Mouse (Mus musculus) CH12.LX (cell line): ENCODE data around the gene Cage1. TPM values are rescaled to one million over a fixed set of nuclear protein-coding genes. Genes with fewer than 3 reads are reported as not detected.

Experiments used
- DNase-seq: peaks from one replicate; pipeline ENCODE4 v3.0.0-alpha.2; 2013; ENCODE audit errors: extremely low read depth
- H3K27ac ChIP-seq: 2 replicates; pipeline ENCODE4 v1.5.1; 2012; ENCODE audit warnings: low read depth, mild to moderate bottlenecking, control low read depth, moderate library complexity; ENCODE audit not compliant: insufficient read depth
- H3K27me3 ChIP-seq: replicated peaks from 2 replicates; pipeline ENCODE3; 2012; ENCODE audit warnings: inconsistent platforms
- H3K36me3 ChIP-seq, 2 experiments: replicated peaks in 1 of 2; 2 replicates each; pipeline versions ENCODE3 to v1.6.1; 2012; ENCODE audit warnings: inconsistent platforms in 1 of 2, low read length in 1 of 2, mild to moderate bottlenecking in 1 of 2, mixed read lengths in 1 of 2, moderate library complexity in 1 of 2; ENCODE audit not compliant: control insufficient read depth in 1 of 2, insufficient read depth in 1 of 2
- H3K4me1 ChIP-seq, 2 experiments: 2 replicates each; pipeline ENCODE4 v1.6.1; 2012; ENCODE audit warnings: inconsistent platforms in 1 of 2, moderate library complexity in 1 of 2; ENCODE audit not compliant: insufficient read depth in 2 of 2, control insufficient read depth in 1 of 2
- H3K4me2 ChIP-seq: 2 replicates; pipeline ENCODE4 v1.6.1; 2012; ENCODE audit warnings: low read depth, mild to moderate bottlenecking, control low read depth; ENCODE audit not compliant: poor library complexity, insufficient read depth, severe bottlenecking
- H3K4me3 ChIP-seq, 3 experiments: fragments of 150-350 bp in 1 of 3; sonication (generic) in 1 of 3; replicated peaks in 1 of 3; 2 replicates each; pipeline versions ENCODE3 to v1.5.1; 2011 to 2012; ENCODE audit warnings: low read depth in 2 of 3, low read length in 2 of 3, mild to moderate bottlenecking in 2 of 3, moderate library complexity in 2 of 3, control low read depth in 1 of 3, improper control_type of control experiment in 1 of 3, inconsistent platforms in 1 of 3, mixed read lengths in 1 of 3; ENCODE audit not compliant: poor library complexity in 1 of 3
- H3K79me2 ChIP-seq: replicated peaks from 2 replicates; pipeline ENCODE4 v1.6.1; 2012; ENCODE audit warnings: mild to moderate bottlenecking, moderate library complexity; ENCODE audit not compliant: control insufficient read depth, poor library complexity, insufficient read depth, severe bottlenecking; ENCODE audit errors: extremely low read depth
- H3K9ac ChIP-seq: 2 replicates; pipeline ENCODE4 v1.6.1; 2012; ENCODE audit warnings: low read depth, mild to moderate bottlenecking, control low read depth, moderate library complexity; ENCODE audit not compliant: insufficient read depth
- H3K9me3 ChIP-seq: replicated peaks from 2 replicates; pipeline ENCODE3; 2012; ENCODE audit warnings: low read length, inconsistent platforms, mixed read lengths
- BHLHE40 ChIP-seq: IDR thresholded peaks from 2 replicates; pipeline ENCODE4 v1.6.1; 2011; ENCODE audit warnings: mild to moderate bottlenecking, low read depth, low read length, improper control_type of control experiment
- CHD1 ChIP-seq: IDR thresholded peaks from 2 replicates; pipeline ENCODE4 v1.6.1; 2012; ENCODE audit warnings: low read depth, low read length, improper control_type of control experiment, inconsistent platforms
- CHD2 ChIP-seq: IDR thresholded peaks from 2 replicates; pipeline ENCODE4 v1.6.1; 2011; ENCODE audit warnings: low read length, improper control_type of control experiment
- CTCF ChIP-seq, 2 experiments: IDR thresholded peaks in 1 of 2; conservative IDR thresholded peaks in 1 of 2; 2 replicates each; pipeline ENCODE4 v1.5.1; 2011 to 2012; ENCODE audit warnings: low read depth in 2 of 2, low read length in 2 of 2, improper control_type of control experiment in 1 of 2, inconsistent platforms in 1 of 2, mild to moderate bottlenecking in 1 of 2, moderate library complexity in 1 of 2
- E2F4 ChIP-seq: IDR thresholded peaks from 2 replicates; pipeline ENCODE4 v1.6.1; 2011; ENCODE audit warnings: low read depth, low read length, improper control_type of control experiment; ENCODE audit not compliant: insufficient replicate concordance
- ELF1 ChIP-seq: IDR thresholded peaks from 2 replicates; pipeline ENCODE4 v1.6.1; 2014; ENCODE audit warnings: low read depth, mild to moderate bottlenecking, inconsistent platforms, low read length, improper control_type of control experiment
- EP300 ChIP-seq: IDR thresholded peaks from 2 replicates; pipeline ENCODE4 v1.6.1; 2011; ENCODE audit warnings: low read length, improper control_type of control experiment
- ETS1 ChIP-seq: conservative IDR thresholded peaks from 2 replicates; pipeline ENCODE4 v1.6.1; 2012; ENCODE audit warnings: low read depth, mild to moderate bottlenecking, inconsistent platforms, low read length, improper control_type of control experiment, moderate library complexity
- GABPA ChIP-seq: IDR thresholded peaks from 2 replicates; pipeline ENCODE4 v1.6.1; 2012; ENCODE audit warnings: low read depth, low read length, improper control_type of control experiment, inconsistent platforms; ENCODE audit not compliant: insufficient replicate concordance
- HCFC1 ChIP-seq: IDR thresholded peaks from 2 replicates; pipeline ENCODE4 v1.6.1; 2012; ENCODE audit warnings: low read depth, mild to moderate bottlenecking, inconsistent platforms, low read length, improper control_type of control experiment
- IRF4 ChIP-seq: IDR thresholded peaks from 2 replicates; pipeline ENCODE4 v1.6.1; 2014; ENCODE audit warnings: low read depth, mild to moderate bottlenecking, inconsistent platforms, low read length, improper control_type of control experiment
- JUN ChIP-seq: IDR thresholded peaks from 2 replicates; pipeline ENCODE4 v1.6.1; 2011; ENCODE audit warnings: low read depth, mild to moderate bottlenecking, low read length, improper control_type of control experiment, moderate library complexity; ENCODE audit not compliant: insufficient read depth
- JUND ChIP-seq: conservative IDR thresholded peaks from 2 replicates; pipeline ENCODE4 v1.6.1; 2011; ENCODE audit warnings: low read depth, low read length, improper control_type of control experiment
- KAT2A ChIP-seq: IDR thresholded peaks from 2 replicates; pipeline ENCODE4 v1.6.1; 2012; ENCODE audit warnings: low read length, improper control_type of control experiment, inconsistent platforms; ENCODE audit not compliant: insufficient replicate concordance
- MAFK ChIP-seq: IDR thresholded peaks from 2 replicates; pipeline ENCODE4 v1.6.1; 2011; ENCODE audit warnings: low read length, improper control_type of control experiment; ENCODE audit not compliant: insufficient replicate concordance
- MAX ChIP-seq: IDR thresholded peaks from 2 replicates; pipeline ENCODE4 v1.6.1; 2011; ENCODE audit warnings: low read length, improper control_type of control experiment
- MAZ ChIP-seq: IDR thresholded peaks from 2 replicates; pipeline ENCODE4 v1.6.1; 2012; ENCODE audit warnings: low read depth, mild to moderate bottlenecking, inconsistent platforms, low read length, improper control_type of control experiment, moderate library complexity
- MEF2A ChIP-seq: IDR thresholded peaks from 2 replicates; pipeline ENCODE4 v1.6.1; 2014; ENCODE audit warnings: low read depth, mild to moderate bottlenecking, inconsistent platforms, low read length, improper control_type of control experiment, borderline replicate concordance
- MXI1 ChIP-seq: IDR thresholded peaks from 2 replicates; pipeline ENCODE4 v1.6.1; 2011; ENCODE audit warnings: mild to moderate bottlenecking, low read depth, low read length, improper control_type of control experiment
- MYC ChIP-seq: IDR thresholded peaks from 2 replicates; pipeline ENCODE4 v1.6.1; 2011; ENCODE audit warnings: low read depth, mild to moderate bottlenecking, improper control_type of control experiment, low read length
- NELFE ChIP-seq: IDR thresholded peaks from 2 replicates; pipeline ENCODE4 v1.6.1; 2011; ENCODE audit warnings: low read depth, low read length, improper control_type of control experiment
- NRF1 ChIP-seq: IDR thresholded peaks from 2 replicates; pipeline ENCODE4 v1.6.1; 2014; ENCODE audit warnings: low read depth, mild to moderate bottlenecking, inconsistent platforms, low read length, improper control_type of control experiment, moderate library complexity
- PAX5 ChIP-seq: IDR thresholded peaks from 2 replicates; pipeline ENCODE4 v1.6.1; 2012; ENCODE audit warnings: low read length, inconsistent platforms, mixed read lengths
- POLR2A ChIP-seq: IDR thresholded peaks from 2 replicates; pipeline ENCODE4 v1.6.1; 2011; ENCODE audit warnings: low read depth, mild to moderate bottlenecking, improper control_type of control experiment, low read length
- POLR2AphosphoS2 ChIP-seq: IDR thresholded peaks from 2 replicates; pipeline ENCODE4 v1.6.1; 2011; ENCODE audit warnings: low read depth, low read length, improper control_type of control experiment
- RAD21 ChIP-seq: IDR thresholded peaks from 2 replicates; pipeline ENCODE4 v1.6.1; 2011; ENCODE audit warnings: low read depth, mild to moderate bottlenecking, low read length, improper control_type of control experiment, moderate library complexity
- RCOR1 ChIP-seq: conservative IDR thresholded peaks from 2 replicates; pipeline ENCODE4 v1.6.1; 2012; ENCODE audit warnings: low read depth, mild to moderate bottlenecking, inconsistent platforms, low read length, improper control_type of control experiment
- SIN3A ChIP-seq: IDR thresholded peaks from 2 replicates; pipeline ENCODE4 v1.6.1; 2012; ENCODE audit warnings: low read length, improper control_type of control experiment, inconsistent platforms
- SMC3 ChIP-seq: IDR thresholded peaks from 2 replicates; pipeline ENCODE4 v1.6.1; 2011; ENCODE audit warnings: low read depth, low read length, improper control_type of control experiment
- TBP ChIP-seq: conservative IDR thresholded peaks from 2 replicates; pipeline ENCODE4 v1.6.1; 2011; ENCODE audit warnings: low read depth, low read length, improper control_type of control experiment
- TCF12 ChIP-seq: IDR thresholded peaks from 2 replicates; pipeline ENCODE4 v1.6.1; 2014; ENCODE audit warnings: low read depth, mild to moderate bottlenecking, inconsistent platforms, low read length, improper control_type of control experiment
- UBTF ChIP-seq: IDR thresholded peaks from 2 replicates; pipeline ENCODE4 v1.6.1; 2012; ENCODE audit warnings: low read depth, mild to moderate bottlenecking, inconsistent platforms, low read length, improper control_type of control experiment, moderate library complexity
- USF1 ChIP-seq: IDR thresholded peaks from 2 replicates; pipeline ENCODE4 v1.6.1; 2014; ENCODE audit warnings: low read depth, mild to moderate bottlenecking, inconsistent platforms, low read length, improper control_type of control experiment
- USF2 ChIP-seq: conservative IDR thresholded peaks from 2 replicates; pipeline ENCODE4 v1.6.1; 2011; ENCODE audit warnings: low read depth, low read length, improper control_type of control experiment
- ZC3H11A ChIP-seq: IDR thresholded peaks from 2 replicates; pipeline ENCODE4 v1.6.1; 2012; ENCODE audit warnings: low read depth, mild to moderate bottlenecking, inconsistent platforms, low read length, improper control_type of control experiment
- ZKSCAN1 ChIP-seq: IDR thresholded peaks from 2 replicates; pipeline ENCODE4 v1.6.1; 2012; ENCODE audit warnings: low read depth, inconsistent platforms, low read length, improper control_type of control experiment, borderline replicate concordance
- ZMIZ1 ChIP-seq: IDR thresholded peaks from 2 replicates; pipeline ENCODE4 v1.6.1; 2012; ENCODE audit warnings: low read depth, mild to moderate bottlenecking, inconsistent platforms, low read length, improper control_type of control experiment
- ZNF384 ChIP-seq: IDR thresholded peaks from 2 replicates; pipeline ENCODE4 v1.6.1; 2012; ENCODE audit warnings: low read depth, low read length, improper control_type of control experiment, inconsistent platforms
- dilution Hi-C: fragments of 300-500 bp; cut with MboI; formaldehyde crosslinking; loops from 2 replicates; pipeline ENCODE4 v1.14.3; 2020; ENCODE audit warnings: low sequenced_read_pairs; ENCODE audit not compliant: extremely low pct_unique_long_range_greater_than_20kb, extremely low pct_ligation_motif_present
- in situ Hi-C: fragments of 300-500 bp; cut with MboI; formaldehyde crosslinking; loops from 3 replicates; pipeline ENCODE4 v1.14.3; 2019; ENCODE audit warnings: low sequenced_read_pairs, low pct_ligation_motif_present, low pct_unique_long_range_greater_than_20kb, mixed read lengths
- polyA plus RNA-seq: library from polyadenylated mRNA; unstranded; fragments of >175 nt; gene quantifications from 2 replicates; pipeline ENCODE4 v1.2.1, GENCODE M21; 2012; ENCODE audit warnings: low read depth; ENCODE audit not compliant: insufficient read length
- total RNA-seq, 2 experiments: library from RNA; depleted of rRNA; stranded (reverse); fragments of 300-350 nt in 1 of 2; fragments of >200 nt in 1 of 2; gene quantifications; 2 replicates each; pipeline ENCODE4 v1.2.3; 2012 to 2014

Cage1 gene
- total RNA-seq (2012; rRNA removed) (1.1 and 1.2 TPM in 2 replicates), total RNA-seq (2014; rRNA removed) (1.3 and 1.6 TPM in 2 replicates), polyA plus RNA-seq (1.4 and 1.5 TPM in 2 replicates)

DNA sequence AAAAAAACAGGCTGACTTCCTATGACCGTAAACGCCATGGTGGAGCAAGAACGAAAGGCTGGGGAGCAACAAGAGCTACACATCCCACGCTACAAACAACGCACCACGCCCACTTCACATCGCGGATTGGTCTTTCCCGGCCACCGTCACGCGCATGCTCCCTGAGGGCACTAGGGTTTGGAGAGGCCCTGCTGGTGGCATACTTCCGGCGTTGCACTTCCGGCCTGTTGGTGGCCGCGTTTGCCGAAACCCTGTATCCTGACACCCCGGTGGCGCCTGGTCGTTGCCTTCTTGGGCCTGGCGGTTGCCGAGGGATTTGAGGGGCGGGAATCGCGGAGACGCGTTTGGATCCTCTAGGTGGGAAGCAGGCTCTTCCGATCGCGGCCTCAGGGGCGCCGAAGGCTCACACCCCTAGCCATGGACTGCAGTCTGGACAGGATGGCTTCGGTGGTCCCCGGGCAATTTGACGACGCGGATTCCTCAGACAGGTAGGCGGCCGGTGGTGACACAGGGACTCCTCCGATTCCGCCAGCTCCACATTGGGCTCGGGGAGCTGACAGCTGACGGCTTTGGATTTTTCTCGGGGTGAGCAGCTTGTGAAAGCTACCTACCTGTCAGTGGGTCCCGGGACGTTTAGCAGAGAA, at the start of gene Cage1:
Gene Cage1, minus strand, starts transcription at position 26 of the 644 bp plus-strand sequence.
- H3K27me3 ChIP-seq = no peaks in the 10 kb centered on the region
- peaks cover 46% of the 10 kb centered on the region for H3K79me2 ChIP-seq
- peaks cover 22 to 38% of the 10 kb centered on the region in 2 experiments for H3K36me3 ChIP-seq
- peaks cover 3 to 33% of the 10 kb centered on the region in 2 experiments for H3K4me1 ChIP-seq
- H3K4me3 ChIP-seq = peak within 1 kb of the TSS; percentile 69 to 96 (median 90)
- H3K9me3 ChIP-seq = no peaks in the 10 kb centered on the region
- peak; percentile 99 for DNase-seq
- H3K4me2 ChIP-seq = peak within 1 kb of the TSS; percentile 65
- in situ Hi-C loops (loop anchor here (5.0 kb wide), 1 partner anchor 35 kb away; no protein-coding TSS in a partner anchor), dilution Hi-C loops (no loop called here)
- no peak for TF ChIP-seq E2F4
- TF ChIP-seq KAT2A = peak; percentile 91; the same call in 1 of the 2 replicates
- no peak for TF ChIP-seq CHD1
- TF ChIP-seq NRF1 = peak; percentile 98
- TF ChIP-seq MYC = peak; percentile 90
- TF ChIP-seq IRF4 = peak; percentile 64
- no peak for TF ChIP-seq JUN
- TF ChIP-seq TBP = peak; percentile 81
- peak; percentile 66; the same call in 1 of the 2 replicates for TF ChIP-seq MEF2A
- peak; percentile 1 for TF ChIP-seq SMC3
- no peak for TF ChIP-seq EP300
- TF ChIP-seq JUND = 0 out of 2 replicates have a peak, but pooled peaks have one; percentile 32
- no peak; the same call in 1 of the 2 replicates for TF ChIP-seq RAD21
- TF ChIP-seq ZKSCAN1 = no peak
- TF ChIP-seq USF2 = no peak
- peak; percentile 93 for TF ChIP-seq HCFC1
- peak; percentile 76 for TF ChIP-seq NELFE
- peak; percentile 95 for TF ChIP-seq POLR2A
- TF ChIP-seq USF1 = no peak
- 0 out of 2 replicates have a peak, but pooled peaks have one; percentile 14 for TF ChIP-seq MAZ
- TF ChIP-seq POLR2AphosphoS2 = no peak; the same call in 1 of the 2 replicates
- TF ChIP-seq CHD2 = no peak
- peak; percentile 31; the same call in 1 of the 2 replicates for TF ChIP-seq BHLHE40
- no peak for TF ChIP-seq ETS1
- TF ChIP-seq ZNF384 = peak; percentile 56
- TF ChIP-seq ZMIZ1 = no peak
- peak; percentile 79 for TF ChIP-seq TCF12
- TF ChIP-seq MAX = peak; percentile 92
- TF ChIP-seq CTCF (conservative IDR thresholded peaks at IDR 0.05 in 1 of 2, IDR thresholded peaks at IDR 0.05 in 1 of 2; ENCODE audit: low read depth in 2 of 2, low read length in 2 of 2) = no peak
- no peak for TF ChIP-seq ZC3H11A
- TF ChIP-seq PAX5 = no peak
- peak; percentile 7; the same call in 1 of the 2 replicates for TF ChIP-seq GABPA
- TF ChIP-seq RCOR1 = no peak
- peak; percentile 99 for TF ChIP-seq SIN3A
- TF ChIP-seq MAFK = no peak
- peak; percentile 98 for TF ChIP-seq MXI1
- TF ChIP-seq UBTF = 0 out of 2 replicates have a peak, but pooled peaks have one; percentile 29
- TF ChIP-seq ELF1 = peak; percentile 97
- peak within 1 kb of the TSS; percentile 88 for H3K9ac ChIP-seq
- peak within 1 kb of the TSS; percentile 49 for H3K27ac ChIP-seq
